Mouse (Mus musculus) T-helper 2 cell (primary cell): ENCODE measurements around the gene Fam227b.

Experiments used
- in situ Hi-C: fragments of 300-600 bp; cut with MboI, MseI; formaldehyde crosslinking; loops from one replicate; pipeline ENCODE4 v1.15.1; 2025; ENCODE audit warnings: high pct_unique_total_duplicates

Fam227b gene

GRCm38 (mm10) chr2:126061037-126061773 is 90.6 kb downstream of the Fam227b start:
- in situ Hi-C loops = no loop called here

- in situ Hi-C loops = no loop called here
These were observed 91.2 kb downstream of the Fam227b start for GRCm38 (mm10) chr2:126060595-126060994.

GRCm38 (mm10) chr2:126053657-126054056 is 98.1 kb downstream of the Fam227b start:
- in situ Hi-C loops = no loop called here

GRCm38 (mm10) chr2:126052749-126053557 is 98.9 kb downstream of the Fam227b start:
- in situ Hi-C loops = no loop called here

GRCm38 (mm10) chr2:126045621-126046020 is 106.2 kb downstream of the Fam227b start:
- in situ Hi-C loops = no loop called here

GRCm38 (mm10) chr2:126042674-126043073 is 109.1 kb downstream of the Fam227b start:
- in situ Hi-C loops = no loop called here

- in situ Hi-C loops = no loop called here
These were observed 110.6 kb downstream of the Fam227b start for GRCm38 (mm10) chr2:126041237-126041636.

GRCm38 (mm10) chr2:126040651-126041050 is 111.2 kb downstream of the Fam227b start:
- in situ Hi-C loops = no loop called here

GRCm38 (mm10) chr2:126039414-126039891 is 112.4 kb downstream of the Fam227b start:
- in situ Hi-C loops = no loop called here

- in situ Hi-C loops = no loop called here
These were observed 113.4 kb downstream of the Fam227b start for GRCm38 (mm10) chr2:126038221-126039000.

- in situ Hi-C loops = no loop called here
These were observed 115.7 kb downstream of the Fam227b start for GRCm38 (mm10) chr2:126036121-126036520.

- in situ Hi-C loops = no loop called here
These were observed 116.6 kb downstream of the Fam227b start for GRCm38 (mm10) chr2:126035013-126035770.

- in situ Hi-C loops = loop anchor here (5.0 kb wide), 1 partner anchor 137 kb away; no protein-coding TSS in a partner anchor
These were observed 117.3 kb downstream of the Fam227b start, which contains the start of gene Fgf7 for GRCm38 (mm10) chr2:126034379-126035005. TSS of gene Fgf7 (plus strand) at chr2:126034658.

- in situ Hi-C loops = loop anchor here (5.0 kb wide), 1 partner anchor 136 kb away; no protein-coding TSS in a partner anchor
These were observed 118.5 kb downstream of the Fam227b start for GRCm38 (mm10) chr2:126033114-126033972.

GRCm38 (mm10) chr2:126031186-126031900 is 120.5 kb downstream of the Fam227b start:
- in situ Hi-C loops = loop anchor here (5.0 kb wide), 1 partner anchor 134 kb away; no protein-coding TSS in a partner anchor

GRCm38 (mm10) chr2:126015763-126016473 is 135.9 kb downstream of the Fam227b start:
- in situ Hi-C loops = no loop called here

GRCm38 (mm10) chr2:126014989-126015710 is 136.7 kb downstream of the Fam227b start:
- in situ Hi-C loops = no loop called here
